Mouse (Mus musculus) midbrain, embryonic 12.5 days (tissue): Measurements from ENCODE around the gene Tnfsf8. TPM values are rescaled to one million over a fixed set of nuclear protein-coding genes. Genes with fewer than 3 reads are reported as not detected.

Experiments used
- ATAC-seq: fragments of 200-750 bp; cut with Nextera tagmentation; 2 replicates; pipeline ENCODE4 v1.8.0; 2017; ENCODE audit warnings: low read depth, moderate TSS enrichment, moderate library complexity; ENCODE audit not compliant: low FRiP score
- H3K27ac ChIP-seq: fragments of 300-500 bp; sonication (generic); replicated peaks from 2 replicates; pipeline ENCODE4 v1.5.1; 2016; ENCODE audit warnings: mild to moderate bottlenecking
- H3K27me3 ChIP-seq: fragments of 300-500 bp; sonication (generic); 2 replicates; pipeline ENCODE4 v1.6.1; 2016; ENCODE audit warnings: mild to moderate bottlenecking
- H3K36me3 ChIP-seq: fragments of 300-500 bp; sonication (generic); 2 replicates; pipeline ENCODE4 v1.6.1; 2016
- H3K4me1 ChIP-seq: fragments of 300-500 bp; sonication (generic); 2 replicates; pipeline ENCODE4 v1.6.1; 2016
- H3K4me2 ChIP-seq: fragments of 300-500 bp; sonication (generic); replicated peaks from 2 replicates; pipeline ENCODE4 v1.6.1; 2016; ENCODE audit warnings: mild to moderate bottlenecking, moderate library complexity
- H3K4me3 ChIP-seq: fragments of 300-500 bp; sonication (generic); 2 replicates; pipeline ENCODE4 v1.5.1; 2016; ENCODE audit warnings: mild to moderate bottlenecking
- H3K9ac ChIP-seq: fragments of 300-500 bp; sonication (generic); replicated peaks from 2 replicates; pipeline ENCODE4 v1.6.1; 2016; ENCODE audit warnings: mild to moderate bottlenecking, moderate library complexity
- H3K9me3 ChIP-seq: fragments of 300-500 bp; sonication (generic); 2 replicates; pipeline ENCODE4 v1.6.1; 2016; ENCODE audit warnings: mild to moderate bottlenecking
- WGBS: fragments of 180-500 bp; shearing (Covaris S2); methylation state at CpG from one replicate; pipeline ENCODE4 v1.1.7; 2016; 5-methylcytosine and 5-hydroxymethylcytosine counted together
- polyA plus RNA-seq: library from polyadenylated mRNA; unstranded; fragments of >200 nt; fragmentation: Nextera tagmentation; extraction: Ambion mirVana; gene quantifications from 2 replicates; pipeline ENCODE4 v1.2.1, GENCODE M21; 2016

The Tnfsf8 gene
- polyA plus RNA-seq, 1 experiment from 2014 or later, result not detected

DNA sequence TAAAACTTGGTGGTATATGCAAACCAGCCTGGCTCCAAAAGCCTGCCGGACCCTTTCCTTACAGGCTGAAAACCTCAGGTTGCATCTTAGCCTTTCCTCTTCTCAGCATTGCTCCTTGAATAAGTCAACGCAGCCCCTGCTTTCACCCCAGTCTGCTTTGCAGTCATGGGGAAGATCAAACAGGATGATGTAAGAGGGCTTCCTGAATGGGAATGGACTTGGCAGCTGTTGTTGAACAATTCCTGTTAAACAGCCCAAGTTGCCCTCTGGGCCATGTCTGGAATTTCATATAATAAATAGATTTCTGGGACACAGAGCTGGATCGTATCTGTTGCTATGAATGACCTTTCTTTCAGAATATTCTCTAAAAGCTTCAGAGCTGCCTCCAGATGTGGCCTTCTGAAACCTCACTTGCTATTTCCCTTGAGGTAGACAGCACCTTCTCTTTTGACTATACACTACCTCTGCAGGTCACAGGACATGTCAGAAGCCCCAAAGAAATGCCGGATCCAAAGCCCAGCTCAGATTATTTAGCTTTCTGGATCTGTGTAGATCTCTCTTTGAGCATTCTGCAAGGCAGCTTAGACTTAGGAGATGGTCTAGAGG is 1.0 kb upstream of the Tnfsf8 start:
- Histone ChIP-seq H3K27me3 (no peaks in the 10 kb centered on the region), H3K4me3 (no peak overlapping the region), H3K9ac (no peak overlapping the region), H3K9me3 (no peaks in the 10 kb centered on the region), H3K4me2 (no peak overlapping the region), H3K4me1 (no peaks in the 10 kb centered on the region), H3K36me3 (no peaks in the 10 kb centered on the region), H3K27ac (no peak overlapping the region)
- ATAC-seq, result no peak
- WGBS, result 76% methylated on average over 4 of the region's 4 CpGs

GRCm38 (mm10) chr4:63860236-63860635 is 911 bp downstream of the Tnfsf8 start:
- no peak for ATAC-seq
- H3K36me3 ChIP-seq, result no peaks in the 10 kb centered on the region
- no peaks in the 10 kb centered on the region for H3K4me1 ChIP-seq
- no peaks in the 10 kb centered on the region for H3K9me3 ChIP-seq
- H3K4me3 ChIP-seq, result no peak overlapping the region
- H3K9ac ChIP-seq, result no peak overlapping the region
- 79% methylated on average over 5 of the region's 5 CpGs for WGBS
- no peak overlapping the region for H3K27ac ChIP-seq
- no peak overlapping the region for H3K4me2 ChIP-seq
- H3K27me3 ChIP-seq, result no peaks in the 10 kb centered on the region

GRCm38 (mm10) chr4:63859785-63860203 is 1.4 kb downstream of the Tnfsf8 start:
- Histone ChIP-seq H3K4me3 (no peak overlapping the region), H3K27me3 (no peaks in the 10 kb centered on the region), H3K4me2 (no peak overlapping the region), H3K4me1 (no peaks in the 10 kb centered on the region), H3K36me3 (no peaks in the 10 kb centered on the region), H3K27ac (no peak overlapping the region), H3K9ac (no peak overlapping the region), H3K9me3 (no peaks in the 10 kb centered on the region)
- no peak for ATAC-seq
- WGBS, result 87% methylated on average over 4 of the region's 4 CpGs

DNA sequence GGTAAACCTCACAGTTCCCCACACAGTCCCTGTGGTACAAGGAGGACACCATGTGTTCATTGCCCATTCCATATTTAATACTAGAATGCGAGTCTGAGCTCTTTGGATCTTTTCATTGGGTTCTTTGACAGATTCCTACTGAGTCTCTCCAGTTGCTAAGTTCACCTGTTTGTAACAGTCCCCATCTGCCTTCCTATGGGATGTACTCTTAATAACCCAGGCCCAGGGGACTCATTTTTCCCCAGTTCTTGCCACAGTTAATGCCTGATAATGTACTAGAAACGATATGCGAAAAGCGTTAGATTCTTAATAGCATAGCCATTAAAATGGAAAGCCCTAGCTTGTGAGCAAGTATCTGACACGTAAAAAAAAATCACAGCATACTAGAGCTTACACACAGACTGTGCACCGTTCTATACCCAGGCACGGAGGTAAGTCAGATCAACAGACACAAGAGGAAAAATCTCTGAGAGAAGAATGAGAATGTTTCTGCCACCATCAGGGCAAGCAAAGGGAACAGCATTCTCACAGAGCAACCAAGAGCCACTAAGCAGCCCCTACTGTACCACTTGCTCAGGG is 2.4 kb downstream of the Tnfsf8 start:
- Histone ChIP-seq H3K9me3 (no peaks in the 10 kb centered on the region), H3K27me3 (no peaks in the 10 kb centered on the region), H3K27ac (no peak overlapping the region), H3K9ac (no peak overlapping the region), H3K4me1 (no peaks in the 10 kb centered on the region), H3K4me3 (no peak overlapping the region), H3K4me2 (no peak overlapping the region), H3K36me3 (no peaks in the 10 kb centered on the region)
- no peak for ATAC-seq
- WGBS, result 91% methylated on average over 7 of the region's 7 CpGs

- no peaks in the 10 kb centered on the region for H3K36me3 ChIP-seq
- no peak overlapping the region for H3K9ac ChIP-seq
- H3K27me3 ChIP-seq, result no peaks in the 10 kb centered on the region
- H3K4me3 ChIP-seq, result no peak overlapping the region
- no peak overlapping the region for H3K4me2 ChIP-seq
- 88% methylated on average over 6 of the region's 6 CpGs for WGBS
- no peaks in the 10 kb centered on the region for H3K4me1 ChIP-seq
- H3K9me3 ChIP-seq, result no peaks in the 10 kb centered on the region
- no peak for ATAC-seq
- no peak overlapping the region for H3K27ac ChIP-seq
Measured at GRCm38 (mm10) chr4:63856764-63857163, 4.4 kb downstream of the Tnfsf8 start.

- Histone ChIP-seq H3K4me3 (no peak overlapping the region), H3K4me2 (no peak overlapping the region), H3K9ac (no peak overlapping the region), H3K36me3 (no peaks in the 10 kb centered on the region), H3K27me3 (no peaks in the 10 kb centered on the region), H3K4me1 (no peaks in the 10 kb centered on the region), H3K9me3 (no peaks in the 10 kb centered on the region), H3K27ac (no peak overlapping the region)
- ATAC-seq, result no peak
- WGBS, result 75% methylated on average over 1 of the region's 1 CpGs
Measured at GRCm38 (mm10) chr4:63853782-63854386, 7.3 kb downstream of the Tnfsf8 start.

- Histone ChIP-seq H3K27ac (no peak overlapping the region), H3K27me3 (no peaks in the 10 kb centered on the region), H3K4me3 (no peak overlapping the region), H3K36me3 (no peaks in the 10 kb centered on the region), H3K4me1 (no peaks in the 10 kb centered on the region), H3K9me3 (no peaks in the 10 kb centered on the region), H3K9ac (no peak overlapping the region), H3K4me2 (no peak overlapping the region)
- no peak for ATAC-seq
- WGBS, result 85% methylated on average over 2 of the region's 2 CpGs
Measured at GRCm38 (mm10) chr4:63850082-63850481, 11.1 kb downstream of the Tnfsf8 start.

- no peaks in the 10 kb centered on the region for H3K27me3 ChIP-seq
- H3K9ac ChIP-seq, result no peak overlapping the region
- H3K27ac ChIP-seq, result no peak overlapping the region
- H3K36me3 ChIP-seq, result no peaks in the 10 kb centered on the region
- ATAC-seq, result no peak
- no peak overlapping the region for H3K4me2 ChIP-seq
- H3K4me3 ChIP-seq, result no peak overlapping the region
- H3K4me1 ChIP-seq, result no peaks in the 10 kb centered on the region
- no peaks in the 10 kb centered on the region for H3K9me3 ChIP-seq
- WGBS, result 68% methylated on average over 3 of the region's 3 CpGs
Measured at GRCm38 (mm10) chr4:63846881-63847597, 14.1 kb downstream of the Tnfsf8 start.

GRCm38 (mm10) chr4:63845760-63846159 is 15.4 kb downstream of the Tnfsf8 start:
- no peak overlapping the region for H3K4me2 ChIP-seq
- no peak overlapping the region for H3K9ac ChIP-seq
- no peak overlapping the region for H3K27ac ChIP-seq
- H3K27me3 ChIP-seq, result no peaks in the 10 kb centered on the region
- no peaks in the 10 kb centered on the region for H3K9me3 ChIP-seq
- no peaks in the 10 kb centered on the region for H3K4me1 ChIP-seq
- no peak overlapping the region for H3K4me3 ChIP-seq
- 74% methylated on average over 2 of the region's 2 CpGs for WGBS
- ATAC-seq, result no peak
- no peaks in the 10 kb centered on the region for H3K36me3 ChIP-seq

DNA sequence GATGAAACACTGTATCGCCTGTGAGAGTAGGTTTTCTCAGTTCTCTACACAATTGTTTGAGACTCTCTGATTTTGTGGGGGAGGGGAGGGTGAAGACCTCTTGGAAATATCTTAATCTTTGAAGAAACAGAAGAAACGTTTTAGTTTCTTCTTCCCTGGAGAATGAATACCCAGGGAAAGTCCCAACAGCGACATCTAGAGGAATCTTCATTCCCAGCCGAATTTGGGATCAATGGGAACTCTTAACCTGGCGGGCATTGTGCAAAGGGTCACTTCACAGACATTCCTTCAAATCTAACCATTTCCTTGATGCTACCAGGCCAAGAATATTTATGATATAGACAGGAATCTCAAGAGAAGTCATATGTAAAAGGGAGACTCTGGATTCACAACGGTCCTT is 17.2 kb downstream of the Tnfsf8 start:
- Histone ChIP-seq H3K36me3 (no peaks in the 10 kb centered on the region), H3K9ac (no peak overlapping the region), H3K27me3 (no peaks in the 10 kb centered on the region), H3K4me1 (no peaks in the 10 kb centered on the region), H3K9me3 (no peaks in the 10 kb centered on the region), H3K4me2 (no peak overlapping the region), H3K27ac (no peak overlapping the region), H3K4me3 (no peak overlapping the region)
- 25% methylated on average over 6 of the region's 6 CpGs for WGBS
- no peak for ATAC-seq

- Histone ChIP-seq H3K9me3 (no peaks in the 10 kb centered on the region), H3K4me1 (no peaks in the 10 kb centered on the region), H3K4me2 (no peak overlapping the region), H3K9ac (no peak overlapping the region), H3K36me3 (no peaks in the 10 kb centered on the region), H3K27me3 (no peaks in the 10 kb centered on the region), H3K4me3 (no peak overlapping the region), H3K27ac (no peak overlapping the region)
- ATAC-seq, result no peak
- 69% methylated on average over 1 of the region's 1 CpGs for WGBS
Measured at GRCm38 (mm10) chr4:63842278-63842677, 18.9 kb downstream of the Tnfsf8 start.

GRCm38 (mm10) chr4:63840457-63840856 is 20.7 kb downstream of the Tnfsf8 start:
- Histone ChIP-seq H3K9ac (no peak overlapping the region), H3K27me3 (no peaks in the 10 kb centered on the region), H3K4me3 (no peak overlapping the region), H3K9me3 (no peaks in the 10 kb centered on the region), H3K27ac (no peak overlapping the region), H3K36me3 (no peaks in the 10 kb centered on the region), H3K4me1 (no peaks in the 10 kb centered on the region), H3K4me2 (no peak overlapping the region)
- ATAC-seq, result no peak
- 51% methylated on average over 5 of the region's 5 CpGs for WGBS
